Mouse (Mus musculus): ENCODE measurements around the gene Lrmp. TPM values are rescaled to one million over a fixed set of nuclear protein-coding genes. Genes with fewer than 3 reads are reported as not detected.
A peak's percentile ranks its signal among the peaks of the same experiment; 100 is the strongest.

Gene Lrmp
- polyA plus RNA-seq, 1 experiment from 2014 or later = 6.5 TPM

- 88% methylated on average over 1 of the region's 1 CpGs for WGBS
- no peak overlapping the region for H3K27ac ChIP-seq (ENCODE audit: low read length)
- H3K36me3 ChIP-seq (ENCODE audit: control insufficient read depth, insufficient read depth, low read length) = no peaks in the 10 kb centered on the region
Observed at GRCm38 (mm10) chr6:145186096-145186495, 70.6 kb downstream of the Lrmp start.

GRCm38 (mm10) chr6:145187093-145188088 is 71.9 kb downstream of the Lrmp start:
- H3K9me3 ChIP-seq (ENCODE audit: control insufficient read depth, low read depth, low read length) = no peaks in the 10 kb centered on the region
- peak overlapping the region; percentile 16 for H3K4me3 ChIP-seq (ENCODE audit: low read depth, low read length)
- no peaks in the 10 kb centered on the region for H3K27me3 ChIP-seq (ENCODE audit: control insufficient read depth, insufficient read depth, low read length)
- ATAC-seq (ENCODE audit: insufficient number of reproducible peaks, insufficient read depth, low FRiP score, low read depth) = no peak
- no peak overlapping the region for H3K27ac ChIP-seq (ENCODE audit: low read length)
- WGBS = 57% methylated on average over 27 of the region's 27 CpGs
- H3K36me3 ChIP-seq (ENCODE audit: control insufficient read depth, insufficient read depth, low read length) = no peaks in the 10 kb centered on the region
- no peaks in the 10 kb centered on the region for H3K4me1 ChIP-seq (ENCODE audit: control insufficient read depth, insufficient read depth, low read length)
- H3K4me2 ChIP-seq (replicated peaks; ENCODE audit: low read depth, low read length) = peak overlapping the region; percentile 39
- H3K9ac ChIP-seq (replicated peaks; ENCODE audit: low read depth, low read length) = no peak overlapping the region

More at GRCm38 (mm10) chr6:145186096-145186495, 70.6 kb downstream of the Lrmp start:
- no peak overlapping the region for H3K9ac ChIP-seq (replicated peaks; ENCODE audit: low read depth, low read length)
- H3K4me1 ChIP-seq (ENCODE audit: control insufficient read depth, insufficient read depth, low read length) = no peaks in the 10 kb centered on the region
- H3K4me2 ChIP-seq (replicated peaks; ENCODE audit: low read depth, low read length) = no peak overlapping the region
- no peaks in the 10 kb centered on the region for H3K27me3 ChIP-seq (ENCODE audit: control insufficient read depth, insufficient read depth, low read length)
- H3K4me3 ChIP-seq (ENCODE audit: low read depth, low read length) = no peak overlapping the region
- H3K9me3 ChIP-seq (ENCODE audit: control insufficient read depth, low read depth, low read length) = no peaks in the 10 kb centered on the region
- no peak for ATAC-seq (ENCODE audit: insufficient number of reproducible peaks, insufficient read depth, low FRiP score, low read depth)

GRCm38 (mm10) chr6:145193038-145193437 is 77.6 kb downstream of the Lrmp start:
- no peak overlapping the region for H3K9ac ChIP-seq (replicated peaks; ENCODE audit: low read depth, low read length)
- no peak overlapping the region for H3K4me3 ChIP-seq (ENCODE audit: low read depth, low read length)
- no peaks in the 10 kb centered on the region for H3K27me3 ChIP-seq (ENCODE audit: control insufficient read depth, insufficient read depth, low read length)
- H3K4me1 ChIP-seq (ENCODE audit: control insufficient read depth, insufficient read depth, low read length) = no peaks in the 10 kb centered on the region
- 82% methylated on average over 3 of the region's 3 CpGs for WGBS
- no peak for ATAC-seq (ENCODE audit: insufficient number of reproducible peaks, insufficient read depth, low FRiP score, low read depth)
- H3K36me3 ChIP-seq (ENCODE audit: control insufficient read depth, insufficient read depth, low read length) = no peaks in the 10 kb centered on the region
- H3K9me3 ChIP-seq (ENCODE audit: control insufficient read depth, low read depth, low read length) = no peaks in the 10 kb centered on the region
- no peak overlapping the region for H3K4me2 ChIP-seq (replicated peaks; ENCODE audit: low read depth, low read length)
- no peak overlapping the region for H3K27ac ChIP-seq (ENCODE audit: low read length)

GRCm38 (mm10) chr6:145193446-145193845 is 78.0 kb downstream of the Lrmp start:
- no peak overlapping the region for H3K4me3 ChIP-seq (ENCODE audit: low read depth, low read length)
- ATAC-seq (ENCODE audit: insufficient number of reproducible peaks, insufficient read depth, low FRiP score, low read depth) = no peak
- whole genome bisulfite sequencing = 66% methylated on average over 11 of the region's 11 CpGs
- H3K36me3 ChIP-seq (ENCODE audit: control insufficient read depth, insufficient read depth, low read length) = no peaks in the 10 kb centered on the region
- H3K9ac ChIP-seq (replicated peaks; ENCODE audit: low read depth, low read length) = no peak overlapping the region
- no peaks in the 10 kb centered on the region for H3K4me1 ChIP-seq (ENCODE audit: control insufficient read depth, insufficient read depth, low read length)
- no peaks in the 10 kb centered on the region for H3K9me3 ChIP-seq (ENCODE audit: control insufficient read depth, low read depth, low read length)
- H3K4me2 ChIP-seq (replicated peaks; ENCODE audit: low read depth, low read length) = no peak overlapping the region
- H3K27me3 ChIP-seq (ENCODE audit: control insufficient read depth, insufficient read depth, low read length) = no peaks in the 10 kb centered on the region
- no peak overlapping the region for H3K27ac ChIP-seq (ENCODE audit: low read length)

DNA sequence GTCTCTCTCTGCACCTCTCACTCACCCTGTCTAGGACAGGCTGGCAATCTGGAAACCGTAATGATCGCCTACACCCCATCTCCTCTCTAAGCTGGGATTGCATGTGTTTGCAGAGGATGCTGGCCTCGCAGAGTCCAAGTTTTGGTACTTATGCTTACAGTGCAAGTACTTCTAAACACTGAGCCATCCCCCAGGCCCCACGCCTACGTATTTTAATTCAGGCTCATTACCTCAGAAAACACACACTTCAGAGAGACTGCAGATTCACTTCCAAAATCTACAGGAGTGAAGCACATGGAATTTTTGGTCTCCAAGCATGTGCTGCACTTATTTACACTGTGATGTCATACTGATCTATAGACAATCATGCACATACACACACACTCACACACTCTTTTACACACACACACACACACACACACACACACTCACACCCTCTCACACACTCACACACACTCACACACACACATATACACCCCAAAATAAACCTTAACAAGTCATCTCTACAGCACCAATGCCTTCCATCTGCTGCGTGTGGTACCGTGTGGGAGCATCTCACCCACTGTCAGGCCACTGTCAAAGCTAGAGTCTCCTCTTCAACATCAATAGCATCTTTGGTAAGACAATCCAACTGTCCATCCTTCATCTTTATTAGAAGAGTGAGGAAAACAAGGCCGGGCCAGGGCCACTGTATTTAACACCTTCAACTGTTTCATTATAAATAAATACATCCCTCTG is 82.7 kb downstream of the Lrmp start:
- H3K27me3 ChIP-seq (ENCODE audit: control insufficient read depth, insufficient read depth, low read length) = no peaks in the 10 kb centered on the region
- WGBS = 89% methylated on average over 8 of the region's 8 CpGs
- H3K36me3 ChIP-seq (ENCODE audit: control insufficient read depth, insufficient read depth, low read length) = no peaks in the 10 kb centered on the region
- 0 out of 2 replicates have a peak, but pooled peaks cover 2% of the 10 kb centered on the region for H3K4me1 ChIP-seq (ENCODE audit: control insufficient read depth, insufficient read depth, low read length)
- no peak overlapping the region for H3K9ac ChIP-seq (replicated peaks; ENCODE audit: low read depth, low read length)
- H3K9me3 ChIP-seq (ENCODE audit: control insufficient read depth, low read depth, low read length) = no peaks in the 10 kb centered on the region
- no peak overlapping the region for H3K4me2 ChIP-seq (replicated peaks; ENCODE audit: low read depth, low read length)
- no peak for ATAC-seq (ENCODE audit: insufficient number of reproducible peaks, insufficient read depth, low FRiP score, low read depth)
- no peak overlapping the region for H3K4me3 ChIP-seq (ENCODE audit: low read depth, low read length)
- no peak overlapping the region for H3K27ac ChIP-seq (ENCODE audit: low read length)

DNA sequence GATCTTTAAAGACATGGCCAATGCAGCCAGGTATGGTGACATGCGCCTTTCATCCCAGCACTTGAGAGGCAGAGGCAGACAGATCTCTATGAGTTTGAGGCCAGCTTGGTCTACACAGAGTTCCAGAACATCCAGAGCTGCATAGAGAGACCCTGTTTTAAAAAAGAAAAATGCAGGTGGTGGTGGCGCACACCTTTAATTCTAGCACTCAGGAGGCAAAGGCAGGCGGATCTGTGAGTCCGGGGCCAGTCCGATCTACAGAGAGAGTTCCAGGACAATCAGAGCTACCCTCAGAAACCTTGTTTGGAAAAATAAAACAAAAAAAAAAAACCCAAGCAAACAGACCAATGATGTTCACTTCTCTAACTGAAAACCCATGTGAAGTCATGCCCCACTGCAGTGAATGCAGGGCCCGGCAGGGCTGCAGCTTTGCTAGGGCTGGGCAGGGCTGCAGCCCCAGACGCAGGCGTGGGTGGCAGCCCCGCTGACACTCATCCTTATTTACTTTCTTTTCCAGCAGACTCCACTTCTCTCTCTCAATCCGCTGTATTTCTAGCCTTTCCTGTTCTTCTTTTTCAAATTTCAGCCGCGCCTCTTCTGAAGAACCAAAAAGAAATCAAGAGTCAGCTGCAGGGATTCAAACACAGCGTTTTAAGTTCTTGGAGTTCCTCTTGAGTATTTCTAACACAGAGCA is 87.1 kb downstream of the Lrmp start:
- no peaks in the 10 kb centered on the region for H3K27me3 ChIP-seq (ENCODE audit: control insufficient read depth, insufficient read depth, low read length)
- H3K4me3 ChIP-seq (ENCODE audit: low read depth, low read length) = no peak overlapping the region
- 0 out of 2 replicates have a peak, but pooled peaks cover 2% of the 10 kb centered on the region for H3K4me1 ChIP-seq (ENCODE audit: control insufficient read depth, insufficient read depth, low read length)
- H3K36me3 ChIP-seq (ENCODE audit: control insufficient read depth, insufficient read depth, low read length) = no peaks in the 10 kb centered on the region
- H3K9ac ChIP-seq (replicated peaks; ENCODE audit: low read depth, low read length) = no peak overlapping the region
- 76% methylated on average over 13 of the region's 13 CpGs for WGBS
- H3K4me2 ChIP-seq (replicated peaks; ENCODE audit: low read depth, low read length) = no peak overlapping the region
- no peaks in the 10 kb centered on the region for H3K9me3 ChIP-seq (ENCODE audit: control insufficient read depth, low read depth, low read length)
- ATAC-seq (ENCODE audit: insufficient number of reproducible peaks, insufficient read depth, low FRiP score, low read depth) = no peak
- H3K27ac ChIP-seq (ENCODE audit: low read length) = no peak overlapping the region

GRCm38 (mm10) chr6:145204440-145204839 is 89.0 kb downstream of the Lrmp start:
- no peak overlapping the region for H3K9ac ChIP-seq (replicated peaks; ENCODE audit: low read depth, low read length)
- no peak overlapping the region for H3K27ac ChIP-seq (ENCODE audit: low read length)
- H3K4me1 ChIP-seq (ENCODE audit: control insufficient read depth, insufficient read depth, low read length) = 0 out of 2 replicates have a peak, but pooled peaks cover 2% of the 10 kb centered on the region
- H3K4me2 ChIP-seq (replicated peaks; ENCODE audit: low read depth, low read length) = no peak overlapping the region
- no peaks in the 10 kb centered on the region for H3K27me3 ChIP-seq (ENCODE audit: control insufficient read depth, insufficient read depth, low read length)
- H3K36me3 ChIP-seq (ENCODE audit: control insufficient read depth, insufficient read depth, low read length) = no peaks in the 10 kb centered on the region
- H3K4me3 ChIP-seq (ENCODE audit: low read depth, low read length) = no peak overlapping the region
- no peaks in the 10 kb centered on the region for H3K9me3 ChIP-seq (ENCODE audit: control insufficient read depth, low read depth, low read length)
- ATAC-seq (ENCODE audit: insufficient number of reproducible peaks, insufficient read depth, low FRiP score, low read depth) = no peak
- WGBS = 90% methylated on average over 6 of the region's 6 CpGs

DNA sequence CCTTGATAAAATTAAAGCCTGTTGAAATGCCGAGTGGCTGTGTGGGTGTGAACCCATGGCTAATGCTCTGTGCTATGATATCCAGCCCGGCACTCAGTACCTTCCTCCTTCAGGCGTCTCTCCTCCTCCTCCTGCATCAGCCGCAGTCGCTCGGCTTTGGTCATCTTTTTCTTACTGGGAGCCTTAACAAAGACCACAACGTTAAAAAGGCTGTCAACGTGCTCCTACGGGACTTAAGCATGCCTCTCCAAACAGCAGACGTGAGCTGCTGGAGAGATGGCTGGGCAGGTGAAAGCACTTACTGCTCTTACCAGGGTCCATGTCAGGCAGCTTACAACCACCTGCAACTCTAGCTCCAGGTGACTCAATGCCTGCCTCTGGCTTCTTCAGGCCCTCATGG is 89.7 kb downstream of the Lrmp start:
- Histone ChIP-seq H3K9me3 (ENCODE audit: control insufficient read depth, low read depth, low read length) (no peaks in the 10 kb centered on the region), H3K4me2 (replicated peaks; ENCODE audit: low read depth, low read length) (no peak overlapping the region), H3K27me3 (ENCODE audit: control insufficient read depth, insufficient read depth, low read length) (no peaks in the 10 kb centered on the region), H3K9ac (replicated peaks; ENCODE audit: low read depth, low read length) (no peak overlapping the region), H3K4me1 (ENCODE audit: control insufficient read depth, insufficient read depth, low read length) (peaks cover 3% of the 10 kb centered on the region; the same call in 1 of the 2 replicates), H3K4me3 (ENCODE audit: low read depth, low read length) (no peak overlapping the region), H3K27ac (ENCODE audit: low read length) (no peak overlapping the region), H3K36me3 (ENCODE audit: control insufficient read depth, insufficient read depth, low read length) (no peaks in the 10 kb centered on the region)
- WGBS = 68% methylated on average over 10 of the region's 10 CpGs
- no peak for ATAC-seq (ENCODE audit: insufficient number of reproducible peaks, insufficient read depth, low FRiP score, low read depth)

Data from stomach, embryonic 14.5 days (tissue).